Mouse (Mus musculus): Measurements from ENCODE around the gene Adarb2.
A peak's percentile ranks its signal among the peaks of the same experiment; 100 is the strongest.

Gene Adarb2

GRCm38 (mm10) chr13:8202681-8203476, at the start of gene Adarb2:
Adarb2 (plus strand) TSS chr13:8202866.
- DNase-seq (ENCODE audit: low spot score in 2 of 2), result peak; percentile 68 to 69

DNA sequence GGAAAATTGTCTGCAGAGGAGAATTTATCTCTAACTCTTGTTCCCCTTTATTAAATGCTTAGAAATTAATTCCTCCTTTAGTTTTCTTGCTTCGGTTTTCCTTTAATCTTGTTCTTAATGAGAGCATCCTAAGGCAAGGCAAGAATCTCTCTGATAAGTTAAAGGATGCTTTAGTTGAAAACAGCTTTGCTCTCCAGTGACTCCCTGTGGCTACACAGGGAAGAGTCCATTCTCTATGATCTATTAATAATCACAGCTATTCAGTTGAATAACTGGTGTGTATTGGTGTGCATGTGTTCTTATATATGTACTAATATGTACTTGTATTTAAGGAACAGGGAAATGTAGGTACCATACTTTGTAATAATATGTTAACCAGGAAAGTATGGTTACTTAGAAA, 28.9 kb upstream of the Adarb2 start:
- no peak for DNase-seq (ENCODE audit: low spot score in 2 of 2)

DNA sequence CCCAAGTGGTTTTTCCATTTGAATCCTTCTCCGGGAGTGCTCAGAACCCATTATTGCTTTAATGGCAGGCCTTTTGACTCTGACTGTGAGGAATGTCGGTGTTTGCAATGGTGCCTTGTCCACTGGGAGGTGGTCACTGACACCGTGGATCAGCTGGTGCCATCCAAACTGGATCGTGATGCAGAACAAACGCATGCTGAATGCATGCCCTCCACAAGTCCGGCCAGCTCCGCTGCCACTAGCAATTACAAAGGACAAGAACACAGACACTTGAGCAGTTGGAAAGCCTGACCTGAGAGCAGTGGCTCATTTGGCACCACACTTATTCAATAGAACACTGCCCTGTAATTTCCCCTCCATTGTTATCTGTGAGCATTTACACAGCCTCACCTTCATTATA, 10.7 kb upstream of the Adarb2 start:
- DNase-seq (ENCODE audit: low spot score in 2 of 2), result no peak

DNA sequence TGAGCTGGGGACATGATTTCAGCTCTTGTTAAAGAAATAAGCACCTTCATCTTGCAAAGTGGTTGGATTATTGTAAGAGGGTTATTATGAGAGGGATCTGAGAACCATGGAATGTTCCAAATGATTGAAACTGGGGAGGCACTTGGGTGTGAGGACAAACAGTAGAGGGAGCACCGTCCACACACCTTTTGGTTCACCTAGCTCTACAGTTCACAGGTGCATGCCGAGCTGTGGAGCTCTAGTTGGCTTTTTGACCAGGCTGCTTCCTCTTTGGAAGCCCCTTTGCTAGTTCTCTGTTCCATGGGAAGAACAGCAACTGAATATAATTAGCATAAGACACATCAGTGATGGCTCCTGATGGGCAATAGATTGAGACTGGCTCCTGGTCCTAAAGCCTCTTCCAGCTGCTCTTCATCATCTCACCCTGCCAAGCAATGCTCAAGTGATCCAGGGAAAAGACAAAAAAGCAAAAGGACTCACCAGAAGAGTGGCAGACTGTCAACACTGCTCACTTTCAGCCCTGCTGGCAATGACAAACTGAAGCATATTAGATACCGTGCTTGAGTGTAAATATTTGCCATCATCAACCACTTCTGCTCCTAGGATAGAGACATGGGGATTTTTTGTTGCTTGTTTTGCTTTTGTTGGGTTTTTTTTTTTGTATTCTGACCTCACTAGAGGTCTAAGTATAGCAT, 3.3 kb upstream of the Adarb2 start:
- no peak for DNase-seq (ENCODE audit: low spot score in 2 of 2)

DNA sequence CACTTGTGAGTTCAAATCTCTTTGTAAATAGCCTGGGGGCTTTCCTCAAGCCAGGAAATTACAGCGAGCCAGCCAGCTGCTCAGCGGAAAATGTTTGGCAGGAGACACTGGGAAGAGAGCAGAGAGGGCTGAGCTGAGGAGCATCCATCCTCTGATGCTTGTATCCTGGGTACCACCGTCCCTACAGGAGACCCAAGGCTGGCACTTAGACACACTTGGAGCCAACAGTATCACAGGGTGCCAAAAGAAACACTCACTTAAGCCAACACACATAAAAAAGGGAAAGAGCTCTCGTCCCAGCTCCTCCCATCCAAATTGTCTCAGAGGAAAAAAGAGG, 779 bp downstream of the Adarb2 start:
- peak in 1 of 2 experiments; percentile 8 for DNase-seq (ENCODE audit: low spot score in 2 of 2)

- no peak for DNase-seq (ENCODE audit: low spot score in 2 of 2)
Observed at GRCm38 (mm10) chr13:8207337-8207736, 4.7 kb downstream of the Adarb2 start.

GRCm38 (mm10) chr13:8210776-8211175, 8.1 kb downstream of the Adarb2 start:
- DNase-seq (ENCODE audit: low spot score in 2 of 2), result no peak

DNA sequence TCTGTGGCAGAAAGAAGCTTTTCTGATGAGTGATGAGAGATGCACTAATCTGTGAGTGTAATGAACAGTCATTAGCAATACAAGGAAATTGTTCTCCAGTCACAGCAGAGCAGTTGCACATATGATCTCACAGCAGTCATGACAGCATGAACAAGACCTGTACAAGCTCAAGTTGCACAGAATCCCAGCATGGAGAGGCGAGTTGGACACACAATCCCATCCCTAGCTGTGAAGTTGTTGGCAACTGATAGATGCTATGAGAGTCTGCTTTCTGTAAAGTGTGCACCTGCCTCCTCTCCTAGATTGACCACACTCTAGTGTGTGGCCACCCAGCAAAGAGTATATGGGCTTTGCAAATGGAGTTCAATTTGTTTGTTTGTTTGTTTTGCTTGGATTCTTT, 36.2 kb downstream of the Adarb2 start:
- no peak for DNase-seq (ENCODE audit: low spot score in 2 of 2)

GRCm38 (mm10) chr13:8248016-8248667, 45.5 kb downstream of the Adarb2 start:
- DNase-seq (ENCODE audit: low spot score in 2 of 2), result no peak

DNA sequence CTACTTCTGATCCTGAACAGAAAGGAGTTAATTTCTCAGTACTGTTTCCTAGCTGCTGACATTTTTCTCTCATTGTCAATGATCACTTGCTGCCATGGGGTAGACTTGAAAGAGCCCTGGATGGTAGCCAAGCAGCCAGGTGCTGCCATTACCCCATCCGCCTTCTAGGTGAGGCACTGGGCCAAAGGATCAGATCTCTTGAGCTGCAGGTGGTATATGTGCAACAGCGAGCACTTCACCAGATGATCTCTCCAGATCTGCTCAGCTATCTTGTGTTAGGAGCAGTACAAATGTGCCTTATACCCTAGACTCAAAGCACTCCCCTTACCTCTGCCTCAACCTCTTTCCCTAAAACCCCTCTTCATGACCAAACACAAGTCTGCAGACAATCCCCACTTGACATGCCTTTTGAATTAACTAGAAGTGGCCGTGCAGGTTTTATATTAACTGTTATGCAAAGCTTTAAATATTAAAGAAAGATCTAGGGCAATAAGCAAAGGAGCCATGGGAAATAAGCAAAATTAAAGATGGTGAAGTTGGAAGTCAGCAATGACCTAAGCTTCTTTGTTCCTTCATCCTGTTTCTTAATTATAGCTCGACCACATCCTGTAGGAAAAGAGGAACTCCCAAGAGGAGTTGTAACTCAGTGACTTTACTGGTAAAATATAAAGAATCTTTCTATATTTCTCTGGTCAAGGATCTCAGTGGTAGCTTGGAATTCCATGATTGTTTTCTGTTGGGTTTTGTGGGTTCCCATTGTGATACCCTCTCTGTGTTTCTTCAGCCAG, 69.7 kb downstream of the Adarb2 start:
- no peak for DNase-seq (ENCODE audit: low spot score in 2 of 2)

DNA sequence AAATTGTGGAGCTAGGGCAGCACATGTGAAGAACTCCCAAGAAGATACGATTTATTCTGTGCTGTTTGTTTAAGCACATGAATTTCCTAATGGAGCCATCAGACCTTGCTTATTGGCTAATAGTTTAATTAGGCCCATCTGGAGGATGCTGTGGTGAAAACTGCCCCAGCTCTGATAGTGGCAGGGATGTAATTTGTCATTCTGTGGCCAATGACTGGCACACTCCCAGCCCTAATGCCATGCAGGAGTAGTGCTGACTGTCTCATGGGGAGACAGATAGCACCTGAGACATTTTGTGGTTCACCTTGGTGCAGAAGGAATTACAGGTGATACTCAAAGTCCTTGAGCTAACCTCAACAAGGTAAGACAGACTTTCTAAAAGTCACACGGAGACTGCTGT, 80.5 kb downstream of the Adarb2 start:
- no peak for DNase-seq (ENCODE audit: low spot score in 2 of 2)

DNA sequence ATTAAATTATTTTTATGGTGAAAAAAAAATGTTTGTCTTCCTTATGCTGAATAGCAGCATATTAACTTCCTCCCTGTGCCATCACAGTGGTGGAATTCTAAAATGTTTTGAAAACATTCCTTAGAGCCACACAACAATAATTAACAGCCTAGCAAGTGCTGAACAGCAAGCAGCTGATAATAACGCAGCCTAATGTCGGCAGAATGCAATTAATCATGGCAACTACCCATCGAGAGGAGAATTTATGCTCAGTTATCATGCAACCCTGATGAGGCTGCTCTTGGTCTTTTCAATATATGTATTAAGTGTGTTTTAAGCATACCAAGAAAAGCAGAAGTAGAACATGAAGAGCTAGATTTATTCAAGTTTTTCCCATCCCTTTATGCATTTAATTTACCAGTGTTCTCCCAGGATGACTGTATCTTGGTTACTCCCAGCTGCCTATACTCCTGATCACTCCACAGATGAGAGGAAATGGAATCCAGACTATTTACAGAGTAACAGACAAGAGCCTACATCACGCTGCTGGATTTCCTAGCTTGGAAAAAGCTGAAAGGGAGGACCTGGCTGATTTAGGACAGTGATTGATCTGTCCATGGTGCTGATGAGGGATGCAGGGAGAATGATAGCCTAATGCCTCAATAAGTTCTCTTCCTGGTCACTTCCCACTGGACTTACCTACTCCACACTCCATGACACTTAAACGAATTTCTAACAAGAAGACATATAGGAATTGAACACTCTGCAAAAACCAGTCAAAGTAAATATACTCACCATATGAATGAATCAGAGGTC, 113.9 kb downstream of the Adarb2 start:
- DNase-seq (ENCODE audit: low spot score in 2 of 2), result no peak

GRCm38 (mm10) chr13:8333589-8334455, 131.2 kb downstream of the Adarb2 start:
- DNase-seq (ENCODE audit: low spot score in 2 of 2), result no peak

DNA sequence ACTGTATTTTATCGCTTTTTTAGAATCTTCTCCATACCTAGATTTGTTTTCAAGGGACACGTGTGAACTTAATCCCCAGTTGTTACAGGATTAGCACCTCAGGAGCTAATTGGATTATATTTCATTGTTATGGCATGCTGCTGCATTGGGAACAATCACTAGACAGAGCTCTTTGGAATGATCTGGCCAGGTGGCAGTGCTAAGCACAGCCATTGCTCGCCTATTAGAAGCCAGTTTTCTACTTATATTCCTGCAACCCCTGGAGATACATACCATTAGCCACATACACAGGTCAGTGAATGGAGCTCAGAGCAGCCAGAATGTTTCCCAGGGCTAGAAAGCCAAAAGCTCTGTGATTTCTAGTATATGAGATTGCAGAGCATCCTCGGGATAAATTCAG, 131.9 kb downstream of the Adarb2 start:
- DNase-seq (ENCODE audit: low spot score in 2 of 2), result no peak

- no peak for DNase-seq (ENCODE audit: low spot score in 2 of 2)
Observed at GRCm38 (mm10) chr13:8341086-8341807, 138.6 kb downstream of the Adarb2 start.

DNA sequence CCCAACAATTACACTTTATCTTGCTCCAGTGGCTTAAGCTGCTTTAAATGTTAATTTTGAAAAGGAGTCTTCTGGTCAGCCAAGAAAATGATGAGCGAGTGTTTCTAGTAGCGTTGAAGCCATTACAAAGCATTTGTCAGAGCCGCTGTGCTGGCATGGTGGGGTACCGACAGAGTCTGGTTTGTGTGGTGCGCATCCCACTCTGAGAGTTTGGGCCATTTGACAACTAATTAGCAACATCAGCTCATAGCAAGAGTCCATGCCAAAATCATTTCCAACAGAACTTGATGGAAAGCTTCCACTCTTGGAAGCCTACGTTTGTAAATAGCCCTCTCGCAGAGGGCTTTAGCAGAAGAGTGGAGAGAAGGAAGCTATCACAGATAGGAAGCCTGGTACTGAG, 144.5 kb downstream of the Adarb2 start:
- no peak for DNase-seq (ENCODE audit: low spot score in 2 of 2)

DNA sequence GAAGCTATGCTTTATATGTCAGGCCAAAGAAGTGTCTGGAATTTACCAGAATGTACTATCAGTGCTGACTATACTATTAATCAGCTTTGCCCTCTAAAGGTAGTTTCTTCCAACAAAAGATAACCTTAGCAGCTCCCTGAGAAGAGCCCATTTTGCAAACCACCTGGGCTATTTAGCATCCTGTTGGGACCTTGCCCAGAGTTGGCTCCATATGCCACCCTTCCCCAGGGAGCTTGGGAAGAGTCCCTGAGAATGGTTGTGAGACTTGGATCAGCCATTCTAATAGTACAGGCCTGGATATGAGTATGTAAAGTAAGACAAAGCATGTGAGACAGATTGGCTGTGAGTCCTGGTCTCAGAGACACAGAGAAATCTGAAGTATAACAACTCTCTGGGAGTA, 149.7 kb downstream of the Adarb2 start:
- no peak for DNase-seq (ENCODE audit: low spot score in 2 of 2)

DNA sequence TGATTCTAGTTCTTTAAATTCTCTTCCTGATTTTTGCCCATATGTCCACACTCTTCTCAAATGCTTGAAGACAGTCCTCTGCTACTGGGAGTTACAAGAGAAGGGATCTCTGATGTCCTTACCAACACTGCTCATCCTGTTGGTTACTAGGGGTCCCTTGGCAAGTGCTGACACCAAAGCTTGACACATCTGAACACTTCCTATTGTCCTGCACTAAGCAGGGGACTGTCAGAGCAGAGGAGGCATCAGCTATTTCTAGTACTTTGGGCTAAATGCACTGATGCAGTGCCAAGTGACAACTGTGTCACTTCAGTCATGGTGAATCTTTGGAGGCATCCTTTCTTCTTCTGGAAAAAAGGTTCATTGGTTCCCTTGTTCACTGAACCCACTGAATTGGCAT, 150.3 kb downstream of the Adarb2 start:
- DNase-seq (ENCODE audit: low spot score in 2 of 2), result no peak

DNA sequence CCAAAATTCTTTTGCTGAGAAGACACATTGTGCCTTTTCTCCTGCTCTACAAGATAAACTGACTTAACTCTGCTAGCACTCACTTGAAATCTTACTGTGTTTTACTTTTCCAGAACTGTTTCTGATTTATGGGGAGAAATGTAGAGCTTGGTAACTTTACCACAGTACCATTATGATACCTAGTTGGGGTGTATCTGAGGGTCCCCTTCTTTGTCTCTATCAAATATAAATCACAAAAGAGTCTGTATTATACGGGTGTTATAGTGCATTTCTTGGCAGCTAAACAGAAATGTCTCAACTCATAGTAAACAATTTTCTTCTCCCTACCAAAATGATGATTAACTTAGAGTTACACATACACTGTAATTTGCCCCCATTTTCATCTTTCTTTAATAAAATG, 162.9 kb downstream of the Adarb2 start:
- DNase-seq (ENCODE audit: low spot score in 2 of 2), result no peak

DNA sequence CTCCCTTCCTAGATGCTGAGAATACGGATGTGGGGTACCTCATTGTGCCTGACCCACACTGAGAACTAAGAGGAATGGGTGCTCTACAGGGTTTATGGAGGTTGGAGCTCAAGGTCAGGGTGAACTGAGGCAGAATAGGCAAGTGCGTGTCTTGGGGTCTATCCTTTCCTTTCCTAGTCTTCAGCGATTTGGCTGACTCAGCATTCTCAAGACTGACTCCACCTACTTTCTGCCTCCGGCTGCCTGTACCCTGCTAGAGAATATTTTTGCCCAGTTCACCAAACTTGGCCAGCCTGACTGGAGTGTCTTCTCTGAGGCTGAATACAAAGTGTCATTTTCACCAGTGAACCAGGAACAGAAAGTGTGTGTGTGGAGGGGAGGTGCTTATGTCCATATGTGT, 163.4 kb downstream of the Adarb2 start:
- DNase-seq (ENCODE audit: low spot score in 2 of 2), result no peak

All from frontal cortex, postnatal 14 days (tissue).